Mouse (Mus musculus) intestine, postnatal 0 days (tissue): ENCODE measurements at regions not wholly inside any gene's neighbourhood (a gene's known extent, or its start where the extent isn't known, plus 50 kb on each side); places are given as distances from the start of the nearest gene placed in this dataset.

Experiments used
- ATAC-seq: fragments of 200-750 bp; cut with Nextera tagmentation; 2 replicates; pipeline ENCODE4 v1.8.0; 2017; ENCODE audit warnings: mild to moderate bottlenecking, moderate TSS enrichment, moderate library complexity
- H3K27ac ChIP-seq: fragments of 300-500 bp; sonication (generic); 2 replicates; pipeline ENCODE4 v1.5.1; 2014; ENCODE audit warnings: mild to moderate bottlenecking, low read depth, low read length, moderate library complexity
- H3K27me3 ChIP-seq: fragments of 300-500 bp; sonication (generic); replicated peaks from 2 replicates; pipeline ENCODE4 v1.6.1; 2014; ENCODE audit warnings: low read length, mixed read lengths; ENCODE audit not compliant: control insufficient read depth, insufficient read depth
- H3K36me3 ChIP-seq: fragments of 300-500 bp; sonication (generic); 2 replicates; pipeline ENCODE4 v1.6.1; 2014; ENCODE audit warnings: mild to moderate bottlenecking, moderate library complexity; ENCODE audit not compliant: control insufficient read depth, insufficient read depth
- H3K4me1 ChIP-seq: fragments of 300-500 bp; sonication (generic); replicated peaks from 2 replicates; pipeline ENCODE4 v1.6.1; 2014; ENCODE audit warnings: antibody characterized with exemption, low read length, mixed read lengths; ENCODE audit not compliant: control insufficient read depth, insufficient read depth
- H3K4me2 ChIP-seq: fragments of 300-500 bp; sonication (generic); replicated peaks from 2 replicates; pipeline ENCODE4 v1.6.1; 2014; ENCODE audit warnings: low read depth, mild to moderate bottlenecking, moderate library complexity
- H3K4me3 ChIP-seq: fragments of 300-500 bp; sonication (generic); 2 replicates; pipeline ENCODE4 v1.5.1; 2014; ENCODE audit warnings: low read depth, low read length
- H3K9ac ChIP-seq: fragments of 300-500 bp; sonication (generic); 2 replicates; pipeline ENCODE4 v1.6.1; 2014; ENCODE audit warnings: mild to moderate bottlenecking, low read depth, low read length
- H3K9me3 ChIP-seq: fragments of 300-500 bp; sonication (generic); 2 replicates; pipeline ENCODE4 v1.6.1; 2016; ENCODE audit warnings: mixed run types; ENCODE audit not compliant: control insufficient read depth
- CTCF ChIP-seq: sonication (generic); IDR thresholded peaks from 2 replicates; pipeline ENCODE4 v1.5.1; 2016; ENCODE audit warnings: low read depth, mild to moderate bottlenecking, control low read depth, antibody characterized with exemption, moderate library complexity
- WGBS: fragments of 180-500 bp; shearing (Covaris S2); extraction: QIAGEN DNeasy Blood & Tissue Kit; methylation state at CpG from one replicate; pipeline ENCODE4 v1.1.7; 2014; 5-methylcytosine and 5-hydroxymethylcytosine counted together

- H3K27ac ChIP-seq: no peak overlapping the region
- no peaks in the 10 kb centered on the region for H3K4me1 ChIP-seq
- H3K27me3 ChIP-seq: no peaks in the 10 kb centered on the region
- no peak overlapping the region for H3K4me2 ChIP-seq
- WGBS: 72% methylated on average over 10 of the region's 10 CpGs
- H3K9me3 ChIP-seq: no peaks in the 10 kb centered on the region
- H3K4me3 ChIP-seq: no peak overlapping the region
- no peaks in the 10 kb centered on the region for H3K36me3 ChIP-seq
- H3K9ac ChIP-seq: no peak overlapping the region
- no peak for TF ChIP-seq CTCF
- ATAC-seq: no peak
Measured at GRCm38 (mm10) chr8:35185165-35185564, 580.4 kb upstream of the Gm19410 start.

- Histone ChIP-seq H3K27ac (no peak overlapping the region), H3K36me3 (no peaks in the 10 kb centered on the region), H3K27me3 (no peaks in the 10 kb centered on the region), H3K9ac (no peak overlapping the region), H3K4me1 (no peaks in the 10 kb centered on the region), H3K4me2 (no peak overlapping the region), H3K9me3 (no peaks in the 10 kb centered on the region), H3K4me3 (no peak overlapping the region)
- WGBS: 86% methylated on average over 8 of the region's 8 CpGs
- TF ChIP-seq CTCF: no peak
- no peak for ATAC-seq
Measured at GRCm38 (mm10) chr8:35188531-35188930, 577.1 kb upstream of the Gm19410 start.

- Histone ChIP-seq H3K4me3 (no peak overlapping the region), H3K27me3 (no peaks in the 10 kb centered on the region), H3K4me1 (no peaks in the 10 kb centered on the region), H3K4me2 (no peak overlapping the region), H3K9ac (no peak overlapping the region), H3K36me3 (no peaks in the 10 kb centered on the region), H3K27ac (no peak overlapping the region), H3K9me3 (no peaks in the 10 kb centered on the region)
- WGBS: 84% methylated on average over 16 of the region's 16 CpGs
- no peak for ATAC-seq
- TF ChIP-seq CTCF: no peak
Measured at GRCm38 (mm10) chr8:35189695-35190094, 575.9 kb upstream of the Gm19410 start.

GRCm38 (mm10) chr8:35192515-35192914 lies 573.1 kb upstream of the Gm19410 start:
- Histone ChIP-seq H3K4me3 (no peak overlapping the region), H3K4me2 (no peak overlapping the region), H3K27me3 (no peaks in the 10 kb centered on the region), H3K27ac (no peak overlapping the region), H3K9ac (no peak overlapping the region), H3K9me3 (no peaks in the 10 kb centered on the region), H3K36me3 (no peaks in the 10 kb centered on the region), H3K4me1 (no peaks in the 10 kb centered on the region)
- no peak for ATAC-seq
- 60% methylated on average over 3 of the region's 3 CpGs for WGBS
- TF ChIP-seq CTCF: no peak

- H3K36me3 ChIP-seq: no peaks in the 10 kb centered on the region
- no peaks in the 10 kb centered on the region for H3K27me3 ChIP-seq
- no peak overlapping the region for H3K4me2 ChIP-seq
- no peaks in the 10 kb centered on the region for H3K4me1 ChIP-seq
- no peak overlapping the region for H3K27ac ChIP-seq
- H3K4me3 ChIP-seq: no peak overlapping the region
- no peaks in the 10 kb centered on the region for H3K9me3 ChIP-seq
- ATAC-seq: no peak
- TF ChIP-seq CTCF: peak; percentile 60
- H3K9ac ChIP-seq: no peak overlapping the region
- WGBS: 47% methylated on average over 1 of the region's 1 CpGs
Measured at GRCm38 (mm10) chr8:35193771-35194170, 571.8 kb upstream of the Gm19410 start.

GRCm38 (mm10) chr8:35196189-35196588 lies 569.4 kb upstream of the Gm19410 start:
- WGBS: 62% methylated on average over 4 of the region's 4 CpGs
- ATAC-seq: no peak
- Histone ChIP-seq H3K4me3 (no peak overlapping the region), H3K4me1 (no peaks in the 10 kb centered on the region), H3K9me3 (no peaks in the 10 kb centered on the region), H3K9ac (no peak overlapping the region), H3K36me3 (no peaks in the 10 kb centered on the region), H3K4me2 (no peak overlapping the region), H3K27ac (no peak overlapping the region), H3K27me3 (no peaks in the 10 kb centered on the region)
- no peak for TF ChIP-seq CTCF

GRCm38 (mm10) chr8:35198766-35199165 lies 566.8 kb upstream of the Gm19410 start:
- no peaks in the 10 kb centered on the region for H3K9me3 ChIP-seq
- H3K9ac ChIP-seq: no peak overlapping the region
- ATAC-seq: no peak
- 57% methylated on average over 2 of the region's 2 CpGs for WGBS
- no peak overlapping the region for H3K4me2 ChIP-seq
- H3K4me1 ChIP-seq: no peaks in the 10 kb centered on the region
- H3K27me3 ChIP-seq: no peaks in the 10 kb centered on the region
- H3K36me3 ChIP-seq: no peaks in the 10 kb centered on the region
- H3K4me3 ChIP-seq: no peak overlapping the region
- no peak for TF ChIP-seq CTCF
- no peak overlapping the region for H3K27ac ChIP-seq
